Mouse (Mus musculus) lung, adult 2 months (tissue): Measurements from ENCODE around the gene Gpi1.

Experiments
- CTCF ChIP-seq: fragments of 200-500 bp; IDR thresholded peaks from 2 replicates; pipeline ENCODE4 v1.5.1; 2011; ENCODE audit warnings: mild to moderate bottlenecking, low read length, control low read depth; ENCODE audit not compliant: insufficient read depth
- POLR2A ChIP-seq: fragments of 200-500 bp; IDR thresholded peaks from 2 replicates; pipeline ENCODE4 v1.6.1; 2011; ENCODE audit warnings: low read depth, mild to moderate bottlenecking, control low read depth, low read length, borderline replicate concordance; ENCODE audit errors: extremely low read depth

DNA sequence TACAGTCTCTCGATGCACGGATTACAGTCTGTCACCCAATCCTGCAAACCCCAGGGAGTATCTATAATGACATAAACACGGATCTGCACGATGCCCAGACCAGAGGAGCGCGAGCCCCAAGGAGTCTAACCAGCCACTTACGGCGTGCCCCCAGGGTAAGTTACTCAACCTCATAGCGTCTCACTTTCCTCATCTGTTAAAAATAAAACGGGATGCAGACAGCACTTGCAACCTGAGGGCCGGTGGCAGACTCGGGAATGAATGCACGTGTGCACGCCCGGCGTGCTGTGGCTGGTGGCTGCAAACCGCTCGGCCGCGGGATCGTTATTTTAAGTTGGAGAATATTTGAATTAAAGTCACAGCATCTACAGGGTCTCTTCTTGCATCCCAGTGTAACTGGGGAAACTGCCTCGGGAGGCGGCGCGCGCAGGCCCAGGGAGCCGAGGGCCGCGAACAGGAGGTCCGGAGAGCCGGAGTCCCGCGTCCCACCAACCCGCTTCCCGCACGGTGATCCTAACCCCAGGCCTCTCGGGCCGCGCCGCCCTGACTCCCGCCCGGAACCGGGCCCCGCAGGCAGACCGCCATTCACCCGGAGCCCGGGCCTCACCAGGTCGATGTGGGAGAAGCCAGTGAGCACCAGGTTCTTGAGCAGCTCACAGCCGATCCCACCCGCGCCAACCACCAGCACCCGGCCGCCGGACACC is 62.2 kb downstream of the Gpi1 start:
- TF ChIP-seq CTCF: no peak
- no peak for TF ChIP-seq POLR2A
